Mouse (Mus musculus) gastrocnemius, adult 2 months (tissue): Measurements from ENCODE around the gene Agap1. TPM values are rescaled to one million over a fixed set of nuclear protein-coding genes. Genes with fewer than 3 reads are reported as not detected.

ENCODE experiments used
- DNase-seq: peaks from one replicate; pipeline ENCODE4 v3.0.0; 2022
- H3K27ac ChIP-seq: fragments of 200-600 bp; 2 replicates; pipeline ENCODE4 v1.8.1; 2022; ENCODE audit warnings: mild to moderate bottlenecking
- H3K4me3 ChIP-seq: fragments of 200-600 bp; 2 replicates; pipeline ENCODE4 v1.8.1; 2022; ENCODE audit warnings: mild to moderate bottlenecking, moderate library complexity
- CTCF ChIP-seq: fragments of 200-600 bp; IDR thresholded peaks from 2 replicates; pipeline ENCODE4 v1.8.1; 2022; ENCODE audit warnings: antibody characterized with exemption, mild to moderate bottlenecking, moderate library complexity
- intact Hi-C: fragments of 180-260 bp; cut with DNase I; formaldehyde crosslinking; loops from one replicate; pipeline ENCODE4 v1.15.1; 2025
- total RNA-seq, 2 experiments: library from RNA; stranded (reverse); gene quantifications; 2 replicates each; pipeline ENCODE4 v1.2.3; 2021

Agap1 gene
- total RNA-seq, 2 experiments from 2014 or later = 22.8 to 24.2 TPM

GRCm38 (mm10) chr1:89770298-89770697 is 315.7 kb downstream of the Agap1 start:
- TF ChIP-seq CTCF = peak; percentile 56
- intact Hi-C loops = loop anchor here (5.0 kb wide), 1 partner anchor 172 kb away; no protein-coding TSS in a partner anchor

DNA sequence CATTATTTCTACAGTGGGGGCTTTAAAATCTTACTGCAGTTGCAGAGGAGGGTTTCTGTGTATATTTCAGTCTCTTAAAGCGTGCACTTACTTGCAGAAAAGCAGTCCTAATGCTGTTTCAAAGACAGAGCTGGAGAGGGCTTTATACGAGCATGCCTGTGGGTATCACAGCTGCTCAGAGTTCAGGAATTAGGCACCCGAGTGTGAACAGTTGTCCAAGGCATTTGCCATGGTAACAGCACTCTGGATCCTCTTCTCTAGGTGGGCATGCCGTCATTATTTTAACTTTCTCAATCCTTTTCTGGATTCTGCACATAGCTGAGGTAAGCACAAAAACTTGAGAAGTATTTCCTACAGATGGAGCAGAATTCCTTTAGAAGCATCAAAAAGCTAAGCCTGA is 321.1 kb downstream of the Agap1 start:
- intact Hi-C loops = no loop called here
- DNase-seq = no peak
- Histone ChIP-seq H3K4me3 (no peak overlapping the region), H3K27ac (no peak overlapping the region)
- TF ChIP-seq CTCF = no peak

More at GRCm38 (mm10) chr1:89770298-89770697, 315.7 kb downstream of the Agap1 start:
- no peak for DNase-seq
- Histone ChIP-seq H3K27ac (no peak overlapping the region), H3K4me3 (no peak overlapping the region)

GRCm38 (mm10) chr1:89780675-89781074 is 326.1 kb downstream of the Agap1 start:
- intact Hi-C loops = no loop called here
- Histone ChIP-seq H3K4me3 (no peak overlapping the region), H3K27ac (no peak overlapping the region)
- TF ChIP-seq CTCF = no peak
- DNase-seq = no peak

GRCm38 (mm10) chr1:89781861-89782260 is 327.3 kb downstream of the Agap1 start:
- no peak for TF ChIP-seq CTCF
- no peak for DNase-seq
- H3K4me3 ChIP-seq = no peak overlapping the region
- no peak overlapping the region for H3K27ac ChIP-seq
- intact Hi-C loops = no loop called here

DNA sequence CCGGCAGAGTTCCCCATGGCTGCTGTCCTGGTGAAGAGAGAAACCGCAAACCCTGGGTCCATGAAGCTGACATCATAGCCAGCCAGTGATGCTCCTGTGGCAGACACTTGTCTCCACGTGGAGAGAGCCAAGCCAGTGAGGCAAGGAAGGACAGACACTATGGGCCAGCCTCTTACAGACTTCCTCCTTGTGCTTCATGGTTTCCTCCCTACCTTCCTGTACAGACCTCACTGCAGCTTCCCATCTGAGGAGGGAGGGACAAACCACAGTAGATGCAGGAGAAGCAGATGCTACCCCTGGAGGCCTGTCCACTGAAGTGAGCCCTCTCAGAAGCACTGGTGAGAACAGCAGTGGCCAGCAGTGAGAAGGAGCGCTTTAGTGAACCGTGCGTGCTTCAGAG is 332.2 kb downstream of the Agap1 start:
- no peak for TF ChIP-seq CTCF
- H3K4me3 ChIP-seq = no peak overlapping the region
- H3K27ac ChIP-seq = no peak overlapping the region
- DNase-seq = no peak
- intact Hi-C loops = no loop called here

- TF ChIP-seq CTCF = no peak
Measured at GRCm38 (mm10) chr1:89798724-89799123, 344.1 kb downstream of the Agap1 start.

GRCm38 (mm10) chr1:89801506-89801905 is 346.9 kb downstream of the Agap1 start:
- Histone ChIP-seq H3K27ac (no peak overlapping the region), H3K4me3 (no peak overlapping the region)
- TF ChIP-seq CTCF = no peak
- intact Hi-C loops = no loop called here
- DNase-seq = no peak

More at GRCm38 (mm10) chr1:89798724-89799123, 344.1 kb downstream of the Agap1 start:
- no peak overlapping the region for H3K4me3 ChIP-seq
- H3K27ac ChIP-seq = no peak overlapping the region
- no peak for DNase-seq
- intact Hi-C loops = no loop called here

DNA sequence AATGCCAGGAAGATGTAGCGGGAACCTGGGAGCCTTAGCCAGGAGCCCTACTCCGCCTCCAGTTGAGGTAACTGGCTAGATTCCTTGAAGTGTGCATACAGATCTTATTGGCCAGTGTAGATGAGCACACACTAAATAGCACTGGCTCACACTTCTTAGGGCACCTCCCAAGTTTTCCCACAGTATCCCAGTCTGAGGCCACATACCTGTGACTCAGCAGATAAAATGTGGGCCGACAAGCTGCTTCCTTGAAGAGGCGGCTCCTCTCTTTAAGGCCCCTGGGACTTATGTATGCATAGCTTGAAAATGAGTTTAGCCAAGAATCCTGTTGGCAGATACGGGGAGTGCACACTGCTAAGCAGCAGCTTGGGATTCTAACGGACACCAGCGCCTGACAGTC is 350.4 kb downstream of the Agap1 start:
- TF ChIP-seq CTCF = no peak
- no peak for DNase-seq
- intact Hi-C loops = no loop called here
- Histone ChIP-seq H3K4me3 (no peak overlapping the region), H3K27ac (no peak overlapping the region)

DNA sequence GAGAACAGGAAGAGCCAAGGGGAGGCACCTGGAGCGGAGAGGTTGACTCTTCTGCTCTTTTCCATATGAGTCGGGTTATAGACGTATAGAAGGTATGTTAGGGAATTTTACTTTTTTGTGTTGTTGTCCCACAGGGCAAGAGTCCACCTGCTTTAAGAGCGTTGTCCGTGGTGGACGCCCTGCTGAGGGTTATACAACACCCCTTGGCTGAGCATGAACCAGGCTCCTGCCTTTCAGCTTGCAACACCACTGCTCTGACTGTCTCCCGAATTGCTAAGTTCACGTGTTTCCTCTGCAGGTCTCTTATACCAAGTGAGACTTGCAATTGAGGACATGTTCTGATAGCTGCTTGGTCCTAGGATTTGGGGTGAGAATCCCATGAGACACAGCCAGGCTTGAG is 358.2 kb downstream of the Agap1 start:
- Histone ChIP-seq H3K27ac (no peak overlapping the region), H3K4me3 (no peak overlapping the region)
- DNase-seq = no peak
- TF ChIP-seq CTCF = no peak
- intact Hi-C loops = no loop called here

DNA sequence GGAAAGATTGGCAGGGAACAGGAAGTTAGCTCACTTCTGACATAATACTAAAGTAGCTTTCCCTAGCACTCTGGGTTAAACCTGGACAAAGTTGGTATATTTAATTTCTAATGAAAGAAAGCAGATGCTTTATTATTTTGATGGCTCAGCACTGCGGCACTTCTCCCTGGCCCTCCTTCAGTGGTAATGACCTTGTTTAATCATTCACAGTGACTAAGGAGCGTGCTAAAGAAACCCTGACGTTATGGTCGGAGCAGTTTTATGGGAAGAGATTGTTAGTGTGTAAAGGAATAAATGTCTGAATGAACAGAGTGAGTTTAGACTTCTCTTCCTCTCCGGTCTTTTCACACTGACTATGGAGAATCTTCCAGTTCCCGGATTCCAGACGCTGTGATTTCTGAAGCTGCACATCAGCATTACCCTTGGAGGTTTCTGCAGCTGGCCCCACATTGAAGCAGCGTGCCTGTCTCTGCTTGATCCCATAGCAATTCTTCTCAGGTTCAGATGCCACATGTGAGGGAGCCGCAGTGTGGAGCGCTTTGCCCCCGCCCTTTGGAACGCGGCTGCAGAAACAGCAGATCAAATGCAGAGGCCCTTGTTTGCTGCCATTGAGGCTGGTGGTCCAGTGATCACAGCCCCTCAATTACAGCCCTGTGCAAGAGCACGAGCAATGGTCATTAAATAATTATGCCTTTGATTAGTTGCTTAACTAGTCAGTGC is 362.0 kb downstream of the Agap1 start:
- intact Hi-C loops = no loop called here
- no peak overlapping the region for H3K27ac ChIP-seq
- no peak for TF ChIP-seq CTCF
- no peak overlapping the region for H3K4me3 ChIP-seq
- no peak for DNase-seq

DNA sequence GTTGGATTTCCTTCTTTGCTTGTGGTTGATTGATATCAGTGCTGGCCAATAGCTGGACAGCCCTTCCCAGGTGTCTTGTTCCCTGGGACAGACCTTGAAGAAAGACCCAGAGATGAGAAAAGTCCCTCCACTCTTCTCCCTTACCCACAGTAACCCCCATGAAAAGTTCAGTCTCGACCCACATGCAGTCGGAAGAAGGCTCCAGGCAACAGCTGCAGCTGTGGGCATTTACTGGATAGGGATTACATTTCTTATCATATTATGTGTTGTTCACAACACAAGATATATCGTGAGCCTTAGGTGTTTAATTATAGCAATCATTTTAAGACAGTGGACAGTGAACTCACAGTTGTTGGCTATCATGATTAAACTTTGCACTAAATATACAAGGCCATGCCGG is 367.2 kb downstream of the Agap1 start:
- no peak for DNase-seq
- intact Hi-C loops = no loop called here
- no peak for TF ChIP-seq CTCF

DNA sequence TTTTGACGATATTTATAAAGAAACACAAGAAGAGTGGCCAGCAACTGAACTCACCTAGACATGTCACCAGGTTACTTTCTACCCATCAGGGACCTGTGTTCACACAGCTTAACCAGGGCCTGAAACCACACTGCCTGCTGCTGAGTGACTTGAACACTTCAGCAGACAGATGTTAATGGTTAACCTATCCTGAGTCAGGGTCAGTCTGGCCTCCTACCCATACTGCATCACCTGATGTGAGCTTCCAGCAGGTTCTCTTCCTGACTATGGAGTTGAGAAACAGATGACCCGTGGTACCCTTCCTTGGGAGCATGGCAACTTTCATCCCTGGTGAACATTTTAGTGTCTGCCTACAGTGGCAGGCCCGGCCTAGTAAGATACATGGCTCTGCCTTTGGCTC is 367.8 kb downstream of the Agap1 start:
- Histone ChIP-seq H3K27ac (no peak overlapping the region), H3K4me3 (no peak overlapping the region)
- DNase-seq = no peak
- intact Hi-C loops = no loop called here
- TF ChIP-seq CTCF = no peak

More for the DNA sequence above, 367.2 kb downstream of the Agap1 start:
- Histone ChIP-seq H3K4me3 (no peak overlapping the region), H3K27ac (no peak overlapping the region)

DNA sequence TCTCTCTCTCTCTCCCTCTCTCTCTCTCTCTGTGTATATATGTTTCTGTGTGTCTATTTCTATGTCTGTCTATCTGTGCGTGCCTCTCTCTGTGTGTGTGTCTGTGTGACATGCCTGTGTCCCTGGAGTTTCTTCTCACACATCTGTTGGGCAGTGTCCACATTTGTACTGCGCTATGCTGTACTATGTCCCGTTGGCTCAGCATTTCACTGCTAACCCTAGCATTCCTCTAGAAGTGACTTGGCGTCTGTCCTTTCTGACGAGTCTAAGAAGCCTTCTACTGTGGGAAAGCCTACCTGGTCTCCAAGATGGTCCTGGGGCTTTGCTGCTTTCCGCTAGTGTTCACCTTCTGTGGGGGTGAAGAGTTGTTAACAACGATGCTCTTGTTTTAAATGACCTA is 368.4 kb downstream of the Agap1 start:
- DNase-seq = no peak
- TF ChIP-seq CTCF = no peak
- Histone ChIP-seq H3K4me3 (no peak overlapping the region), H3K27ac (no peak overlapping the region)
- intact Hi-C loops = no loop called here

DNA sequence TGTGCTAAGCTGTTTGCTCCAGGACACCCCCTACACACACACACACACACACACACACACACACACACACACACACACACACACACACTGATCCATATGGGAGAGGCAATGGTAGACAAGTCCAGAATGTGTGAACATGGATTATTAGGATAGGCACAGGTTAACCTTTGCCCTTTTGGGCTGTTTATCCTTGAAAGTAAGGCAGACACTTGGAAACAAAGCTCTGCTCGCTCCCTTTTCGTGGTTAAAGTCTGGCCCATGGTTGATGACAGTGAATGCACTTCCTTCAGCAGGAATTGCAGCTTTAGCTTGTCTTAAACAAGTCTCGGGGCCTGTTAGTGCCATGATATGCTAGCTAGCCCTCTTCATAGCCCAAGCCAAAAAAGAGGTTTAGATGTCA is 372.4 kb downstream of the Agap1 start:
- DNase-seq = no peak
- no peak overlapping the region for H3K4me3 ChIP-seq
- TF ChIP-seq CTCF = no peak
- no peak overlapping the region for H3K27ac ChIP-seq
- intact Hi-C loops = no loop called here
